In genomic region chr2:85265667-85266066, GRCm38 (mm10) we compare ENCODE assay signal across 27 mouse cellular contexts.
DNase-seq lines count a peak whose midpoint lies in the region; ATAC-seq and TF ChIP-seq lines count a peak whose summit lies in the region.
"Had no signal": no experiment of that assay in that cellular context is flagged by ENCODE, and none has a peak within 500 bp of the region (broad histone marks: within the 10 kb centered on the region; RNA-seq: fewer than 3 reads in every experiment).

No protein-coding gene starts in this region.

- H3K27ac ChIP-seq in left cerebral cortex, adult 2 months = peak overlapping the region; percentile 56; the same call in 1 of the 2 replicates
- H3K27ac ChIP-seq: hindbrain, embryonic 13.5 days; liver, embryonic 15.5 days; lung, embryonic 15.5 days; midbrain, embryonic 12.5 days; neural tube, embryonic 13.5 days had no signal

- intact Hi-C loops in left cerebral cortex, adult 2 months (cut with DNase I) = no loop called here
- intact Hi-C loops in left cerebral cortex, postnatal 4 days (cut with DNase I) = no loop called here

- no peak overlapping the region for H3K4me3 ChIP-seq in left cerebral cortex, adult 2 months
- H3K4me3 ChIP-seq: hindbrain, embryonic 13.5 days; liver, embryonic 15.5 days; lung, embryonic 15.5 days; megakaryocyte, embryonic 14.5 days; midbrain, embryonic 12.5 days; myocyte; neural tube, embryonic 13.5 days had no signal

- no peak for DNase-seq in frontal cortex, postnatal 14 days (ENCODE audit: low spot score in 2 of 2)
- DNase-seq in left cerebral cortex, adult 2 months (ENCODE audit: extremely low spot score in 1 of 2, low spot score in 2 of 2) = no peak
- no peak for DNase-seq in left cerebral cortex, postnatal 4 days
- peak; percentile 22 for DNase-seq in right cerebral cortex, postnatal 25 days
- DNase-seq in right cerebral cortex, postnatal 4 days = no peak
- DNase-seq in telencephalon, adult 2 months (ENCODE audit: low read depth, low spot score) = peak; percentile 71
- DNase-seq in adrenal gland, postnatal 14 days = no peak
- DNase-seq: adrenal gland, postnatal 10 days; cerebellum, adult 18-20 months; cerebellum, postnatal 10 days; gastrocnemius, postnatal 14 days; heart, postnatal 4 days; kidney, adult 11 months; kidney, postnatal 14 days; layer of hippocampus, adult 9-11 months; lung, postnatal 36 days; thymus, postnatal 14 days had no signal

- no peak for TF ChIP-seq CTCF in left cerebral cortex, adult 2 months (IDR thresholded peaks at IDR 0.05)

- peak; percentile 90 for ATAC-seq in frontal cortex, adult (ENCODE audit: low TSS enrichment)
- ATAC-seq: forebrain, embryonic 14.5 days; Patski had no signal

Comparison
In these comparisons a context has a peak if more than half of its experiments do, and no peak if none do; other contexts are left out.
1. DNase-seq: peak in right cerebral cortex, postnatal 25 days (single experiment) and telencephalon, adult 2 months (single experiment); none in frontal cortex, postnatal 14 days (0 of 2), left cerebral cortex, adult 2 months (0 of 2), left cerebral cortex, postnatal 4 days (single experiment), right cerebral cortex, postnatal 4 days (single experiment) and adrenal gland, postnatal 14 days (single experiment).